Mouse (Mus musculus) limb, embryonic 12.5 days (tissue): ENCODE data around the gene Ankrd22. TPM values are rescaled to one million over a fixed set of nuclear protein-coding genes. Genes with fewer than 3 reads are reported as not detected.

Source experiments
- ATAC-seq: fragments of 200-750 bp; cut with Nextera tagmentation; 2 replicates; pipeline ENCODE4 v1.8.0; 2017; ENCODE audit warnings: low read depth, moderate TSS enrichment; ENCODE audit not compliant: insufficient number of reproducible peaks, insufficient read depth, low FRiP score, low TSS enrichment
- H3K27ac ChIP-seq: fragments of 300-500 bp; sonication (generic); 2 replicates; pipeline ENCODE4 v1.5.1; 2016; ENCODE audit warnings: mild to moderate bottlenecking, moderate library complexity
- H3K27me3 ChIP-seq: fragments of 300-500 bp; sonication (generic); 2 replicates; pipeline ENCODE4 v1.6.1; 2016; ENCODE audit warnings: mild to moderate bottlenecking, moderate library complexity
- H3K36me3 ChIP-seq: fragments of 300-500 bp; sonication (generic); 2 replicates; pipeline ENCODE4 v1.6.1; 2016; ENCODE audit warnings: mild to moderate bottlenecking, moderate library complexity
- H3K4me1 ChIP-seq: fragments of 300-500 bp; sonication (generic); replicated peaks from 2 replicates; pipeline ENCODE4 v1.6.1; 2016
- H3K4me2 ChIP-seq: fragments of 300-500 bp; sonication (generic); 2 replicates; pipeline ENCODE4 v1.6.1; 2016; ENCODE audit warnings: mild to moderate bottlenecking, moderate library complexity
- H3K4me3 ChIP-seq: fragments of 300-500 bp; sonication (generic); replicated peaks from 2 replicates; pipeline ENCODE4 v1.5.1; 2016; ENCODE audit warnings: mild to moderate bottlenecking
- H3K9ac ChIP-seq: fragments of 300-500 bp; sonication (generic); replicated peaks from 2 replicates; pipeline ENCODE4 v1.6.1; 2016; ENCODE audit warnings: mild to moderate bottlenecking, moderate library complexity
- H3K9me3 ChIP-seq: fragments of 300-500 bp; sonication (generic); 2 replicates; pipeline ENCODE4 v1.6.1; 2016; ENCODE audit warnings: mild to moderate bottlenecking, moderate library complexity
- WGBS: fragments of 180-500 bp; shearing (Covaris S2); methylation state at CpG from one replicate; pipeline ENCODE4 v1.1.7; 2016; 5-methylcytosine and 5-hydroxymethylcytosine counted together
- polyA plus RNA-seq: library from polyadenylated mRNA; unstranded; fragments of >200 nt; fragmentation: Nextera tagmentation; extraction: Ambion mirVana; gene quantifications from 2 replicates; pipeline ENCODE4 v1.2.1, GENCODE M21; 2016

Gene Ankrd22
- polyA plus RNA-seq, 1 experiment from 2014 or later = 0.26 TPM

DNA sequence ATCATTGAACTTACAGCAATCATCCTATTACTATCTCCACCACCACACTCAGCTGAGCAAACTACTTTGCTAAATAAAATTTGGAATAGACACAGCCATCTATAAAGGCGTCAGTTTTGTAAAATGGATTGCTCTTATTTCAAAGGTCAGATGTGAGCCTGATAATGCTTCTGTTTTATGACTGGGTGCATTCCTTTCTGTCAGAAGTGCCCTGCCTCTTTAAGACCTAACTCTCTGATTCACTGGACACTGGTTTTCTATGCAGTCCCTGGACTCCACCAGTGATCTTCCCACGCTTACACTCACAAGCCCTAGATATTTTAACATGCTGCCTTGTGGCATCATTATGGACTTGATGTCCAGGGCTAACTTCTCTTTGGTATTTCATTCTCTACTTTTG lies 87.7 kb downstream of the Ankrd22 start:
- WGBS = 69% methylated on average over 2 of the region's 2 CpGs
- Histone ChIP-seq H3K36me3 (no peaks in the 10 kb centered on the region), H3K4me2 (no peak overlapping the region), H3K9me3 (no peaks in the 10 kb centered on the region), H3K9ac (no peak overlapping the region), H3K27me3 (no peaks in the 10 kb centered on the region), H3K27ac (no peak overlapping the region), H3K4me3 (no peak overlapping the region), H3K4me1 (no peaks in the 10 kb centered on the region)
- no peak for ATAC-seq

DNA sequence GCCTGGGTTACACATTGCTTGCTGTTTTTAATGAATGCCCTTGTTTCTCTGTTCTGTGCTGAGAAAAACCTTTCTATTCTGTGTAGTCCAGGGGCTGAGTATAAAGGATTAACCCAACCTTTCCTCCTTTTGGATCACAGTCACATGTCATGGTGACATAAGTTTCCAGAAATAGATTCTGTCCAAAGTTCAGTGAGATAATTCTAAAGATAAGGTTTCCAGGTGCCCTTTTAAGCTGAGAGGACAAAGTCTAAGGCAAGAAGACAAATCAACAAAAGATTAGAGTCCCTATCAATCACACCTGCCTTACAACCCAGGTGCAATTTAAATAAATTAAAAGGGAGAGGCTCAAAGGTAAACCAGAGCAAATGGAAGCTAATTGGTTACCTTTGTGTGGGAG lies 91.6 kb downstream of the Ankrd22 start:
- no peaks in the 10 kb centered on the region for H3K36me3 ChIP-seq
- no peaks in the 10 kb centered on the region for H3K4me1 ChIP-seq
- no peak overlapping the region for H3K27ac ChIP-seq
- no peak overlapping the region for H3K9ac ChIP-seq
- no peak for ATAC-seq
- no peak overlapping the region for H3K4me3 ChIP-seq
- H3K4me2 ChIP-seq = no peak overlapping the region
- H3K27me3 ChIP-seq = no peaks in the 10 kb centered on the region
- H3K9me3 ChIP-seq = no peaks in the 10 kb centered on the region

Other genes starting within 250 kb of the Ankrd22 start
- gene Lipf, start 204.9 kb downstream of the Ankrd22 start, polyA plus RNA-seq = not detected in 2 replicates
- gene Lipk, start 157.8 kb downstream of the Ankrd22 start, polyA plus RNA-seq = not detected in 2 replicates
- not detected in 2 replicates for gene Lipn, start 98.7 kb downstream of the Ankrd22 start, polyA plus RNA-seq
- 0.12 and 0.23 TPM in 2 replicates for gene Lipm, start 65.1 kb downstream of the Ankrd22 start, polyA plus RNA-seq
- 10.8 and 11.3 TPM in 2 replicates for gene Stambpl1, start 26.2 kb upstream of the Ankrd22 start, polyA plus RNA-seq
- gene Acta2, start 89.5 kb upstream of the Ankrd22 start, polyA plus RNA-seq = 120 and 137 TPM in 2 replicates
- 1.1 and 1.4 TPM in 2 replicates for gene Fas, start 124.6 kb upstream of the Ankrd22 start, polyA plus RNA-seq